Mouse (Mus musculus) midbrain, embryonic 12.5 days (tissue): ENCODE measurements around the gene Adh7. TPM values are rescaled to one million over a fixed set of nuclear protein-coding genes. Genes with fewer than 3 reads are reported as not detected.

Source experiments
- ATAC-seq: fragments of 200-750 bp; cut with Nextera tagmentation; 2 replicates; pipeline ENCODE4 v1.8.0; 2017; ENCODE audit warnings: low read depth, moderate TSS enrichment, moderate library complexity; ENCODE audit not compliant: low FRiP score
- H3K27ac ChIP-seq: fragments of 300-500 bp; sonication (generic); replicated peaks from 2 replicates; pipeline ENCODE4 v1.5.1; 2016; ENCODE audit warnings: mild to moderate bottlenecking
- H3K27me3 ChIP-seq: fragments of 300-500 bp; sonication (generic); 2 replicates; pipeline ENCODE4 v1.6.1; 2016; ENCODE audit warnings: mild to moderate bottlenecking
- H3K36me3 ChIP-seq: fragments of 300-500 bp; sonication (generic); 2 replicates; pipeline ENCODE4 v1.6.1; 2016
- H3K4me1 ChIP-seq: fragments of 300-500 bp; sonication (generic); 2 replicates; pipeline ENCODE4 v1.6.1; 2016
- H3K4me2 ChIP-seq: fragments of 300-500 bp; sonication (generic); replicated peaks from 2 replicates; pipeline ENCODE4 v1.6.1; 2016; ENCODE audit warnings: mild to moderate bottlenecking, moderate library complexity
- H3K4me3 ChIP-seq: fragments of 300-500 bp; sonication (generic); 2 replicates; pipeline ENCODE4 v1.5.1; 2016; ENCODE audit warnings: mild to moderate bottlenecking
- H3K9ac ChIP-seq: fragments of 300-500 bp; sonication (generic); replicated peaks from 2 replicates; pipeline ENCODE4 v1.6.1; 2016; ENCODE audit warnings: mild to moderate bottlenecking, moderate library complexity
- H3K9me3 ChIP-seq: fragments of 300-500 bp; sonication (generic); 2 replicates; pipeline ENCODE4 v1.6.1; 2016; ENCODE audit warnings: mild to moderate bottlenecking
- WGBS: fragments of 180-500 bp; shearing (Covaris S2); methylation state at CpG from one replicate; pipeline ENCODE4 v1.1.7; 2016; 5-methylcytosine and 5-hydroxymethylcytosine counted together
- polyA plus RNA-seq: library from polyadenylated mRNA; unstranded; fragments of >200 nt; fragmentation: Nextera tagmentation; extraction: Ambion mirVana; gene quantifications from 2 replicates; pipeline ENCODE4 v1.2.1, GENCODE M21; 2016

Adh7 gene
- polyA plus RNA-seq, 1 experiment from 2014 or later, result 0.47 TPM

GRCm38 (mm10) chr3:138225331-138225730 is 7.8 kb downstream of the Adh7 start:
- Histone ChIP-seq H3K4me3 (no peak overlapping the region), H3K27me3 (no peaks in the 10 kb centered on the region), H3K4me1 (peaks cover 7% of the 10 kb centered on the region; the same call in 1 of the 2 replicates), H3K4me2 (no peak overlapping the region), H3K9ac (no peak overlapping the region), H3K27ac (no peak overlapping the region), H3K36me3 (no peaks in the 10 kb centered on the region), H3K9me3 (no peaks in the 10 kb centered on the region)
- WGBS, result 65% methylated on average over 7 of the region's 7 CpGs
- ATAC-seq, result no peak

DNA sequence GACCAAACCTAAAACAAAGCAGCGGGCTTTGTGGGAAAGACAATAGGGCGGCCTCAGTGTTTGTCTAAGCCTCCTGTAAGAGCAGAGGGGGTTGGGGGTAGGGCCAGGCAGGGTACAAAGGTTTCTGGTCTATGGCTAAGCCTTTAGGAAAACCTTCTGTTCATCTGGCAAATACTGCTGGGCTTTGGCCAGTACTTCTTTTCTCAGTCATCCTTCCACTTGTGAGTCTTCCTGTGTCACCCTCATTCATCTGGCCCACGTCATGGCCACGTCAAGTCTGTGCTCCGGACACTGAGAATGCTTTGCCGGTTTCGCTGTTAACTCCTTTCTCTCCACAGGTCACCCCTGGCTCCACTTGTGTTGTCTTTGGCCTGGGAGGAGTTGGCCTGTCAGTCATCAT is 8.3 kb downstream of the Adh7 start:
- Histone ChIP-seq H3K9ac (no peak overlapping the region), H3K9me3 (no peaks in the 10 kb centered on the region), H3K27ac (no peak overlapping the region), H3K4me3 (no peak overlapping the region), H3K27me3 (no peaks in the 10 kb centered on the region), H3K4me1 (peaks cover 7% of the 10 kb centered on the region; the same call in 1 of the 2 replicates), H3K4me2 (no peak overlapping the region), H3K36me3 (no peaks in the 10 kb centered on the region)
- ATAC-seq, result no peak
- 30% methylated on average over 7 of the region's 7 CpGs for WGBS

- no peak overlapping the region for H3K9ac ChIP-seq
- H3K27ac ChIP-seq, result no peak overlapping the region
- no peaks in the 10 kb centered on the region for H3K27me3 ChIP-seq
- no peak for ATAC-seq
- H3K36me3 ChIP-seq, result no peaks in the 10 kb centered on the region
- WGBS, result 96% methylated on average over 6 of the region's 6 CpGs
- peaks cover 7% of the 10 kb centered on the region; the same call in 1 of the 2 replicates for H3K4me1 ChIP-seq
- H3K4me2 ChIP-seq, result no peak overlapping the region
- H3K9me3 ChIP-seq, result no peaks in the 10 kb centered on the region
- no peak overlapping the region for H3K4me3 ChIP-seq
Measured at GRCm38 (mm10) chr3:138226476-138226875, 8.9 kb downstream of the Adh7 start.

GRCm38 (mm10) chr3:138227082-138227481 is 9.5 kb downstream of the Adh7 start:
- Histone ChIP-seq H3K4me1 (peaks cover 7% of the 10 kb centered on the region; the same call in 1 of the 2 replicates), H3K27ac (no peak overlapping the region), H3K36me3 (no peaks in the 10 kb centered on the region), H3K4me3 (no peak overlapping the region), H3K9me3 (no peaks in the 10 kb centered on the region), H3K27me3 (no peaks in the 10 kb centered on the region), H3K4me2 (no peak overlapping the region), H3K9ac (no peak overlapping the region)
- 69% methylated on average over 2 of the region's 2 CpGs for WGBS
- no peak for ATAC-seq

DNA sequence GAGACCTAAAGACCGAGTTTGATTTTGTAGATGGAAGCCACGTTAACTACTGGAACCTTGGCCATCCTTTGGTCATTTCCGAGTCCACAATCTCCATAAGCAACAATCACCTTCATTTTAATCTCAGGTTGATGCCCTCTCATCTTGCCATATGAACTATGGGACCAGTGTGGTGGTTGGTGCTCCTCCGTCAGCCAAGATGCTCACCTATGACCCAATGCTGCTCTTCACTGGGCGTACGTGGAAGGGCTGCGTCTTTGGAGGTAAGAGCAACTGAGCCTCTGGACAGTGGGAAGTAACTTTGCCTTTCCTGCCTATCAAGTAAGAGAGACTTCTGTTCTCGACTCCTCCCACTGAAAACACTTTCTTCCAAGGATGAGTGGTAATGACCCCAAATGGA is 10.2 kb downstream of the Adh7 start:
- Histone ChIP-seq H3K36me3 (no peaks in the 10 kb centered on the region), H3K4me1 (peaks cover 7% of the 10 kb centered on the region; the same call in 1 of the 2 replicates), H3K9ac (no peak overlapping the region), H3K27me3 (no peaks in the 10 kb centered on the region), H3K4me2 (no peak overlapping the region), H3K4me3 (no peak overlapping the region), H3K27ac (no peak overlapping the region), H3K9me3 (no peaks in the 10 kb centered on the region)
- ATAC-seq, result no peak
- WGBS, result 94% methylated on average over 8 of the region's 8 CpGs

DNA sequence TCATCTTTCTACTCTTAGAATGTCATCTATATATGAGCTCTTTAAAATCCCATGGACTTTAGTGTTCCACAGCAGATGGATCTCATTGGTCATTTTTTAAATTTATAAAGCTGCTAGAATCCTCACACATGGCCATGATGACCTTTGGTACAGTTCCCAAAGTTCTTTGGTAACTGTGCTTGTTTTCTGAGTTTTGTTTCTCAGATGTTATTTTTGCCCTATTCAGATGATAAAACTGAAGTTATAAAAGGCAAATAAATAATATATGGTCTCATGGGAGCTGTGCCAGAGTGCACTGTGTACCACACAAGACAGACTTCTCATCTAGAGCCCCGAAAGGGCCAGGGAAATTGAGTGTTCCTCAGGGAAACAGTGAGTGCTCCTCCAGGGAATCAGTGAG is 11.9 kb downstream of the Adh7 start:
- peaks cover 7% of the 10 kb centered on the region; the same call in 1 of the 2 replicates for H3K4me1 ChIP-seq
- H3K4me2 ChIP-seq, result no peak overlapping the region
- H3K27me3 ChIP-seq, result no peaks in the 10 kb centered on the region
- H3K4me3 ChIP-seq, result no peak overlapping the region
- ATAC-seq, result no peak
- no peaks in the 10 kb centered on the region for H3K36me3 ChIP-seq
- H3K9me3 ChIP-seq, result no peaks in the 10 kb centered on the region
- 97% methylated on average over 1 of the region's 1 CpGs for WGBS
- H3K9ac ChIP-seq, result no peak overlapping the region
- H3K27ac ChIP-seq, result no peak overlapping the region

DNA sequence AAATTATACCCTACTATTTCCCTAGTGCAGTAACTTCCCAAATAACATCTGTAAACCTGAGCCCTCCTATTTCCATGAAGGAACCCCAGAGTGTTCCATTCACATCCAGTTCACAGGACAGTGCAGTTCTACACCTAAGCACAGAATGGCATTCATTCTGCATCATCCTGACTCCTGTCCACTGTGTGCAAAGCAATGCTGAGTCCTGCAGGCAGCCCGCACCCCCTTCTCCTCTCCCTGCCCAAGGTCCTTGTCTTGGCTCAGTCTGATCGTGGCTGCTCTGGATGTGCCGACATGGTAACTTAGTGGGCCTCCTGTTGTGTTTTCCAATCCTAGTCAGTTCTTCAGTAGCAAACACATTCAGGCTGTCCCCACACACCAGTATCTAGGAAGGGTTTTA is 12.7 kb downstream of the Adh7 start:
- Histone ChIP-seq H3K36me3 (no peaks in the 10 kb centered on the region), H3K4me2 (no peak overlapping the region), H3K9me3 (no peaks in the 10 kb centered on the region), H3K27me3 (no peaks in the 10 kb centered on the region), H3K9ac (no peak overlapping the region), H3K4me1 (peaks cover 7% of the 10 kb centered on the region; the same call in 1 of the 2 replicates), H3K4me3 (no peak overlapping the region), H3K27ac (no peak overlapping the region)
- no peak for ATAC-seq
- WGBS, result 73% methylated on average over 3 of the region's 3 CpGs

DNA sequence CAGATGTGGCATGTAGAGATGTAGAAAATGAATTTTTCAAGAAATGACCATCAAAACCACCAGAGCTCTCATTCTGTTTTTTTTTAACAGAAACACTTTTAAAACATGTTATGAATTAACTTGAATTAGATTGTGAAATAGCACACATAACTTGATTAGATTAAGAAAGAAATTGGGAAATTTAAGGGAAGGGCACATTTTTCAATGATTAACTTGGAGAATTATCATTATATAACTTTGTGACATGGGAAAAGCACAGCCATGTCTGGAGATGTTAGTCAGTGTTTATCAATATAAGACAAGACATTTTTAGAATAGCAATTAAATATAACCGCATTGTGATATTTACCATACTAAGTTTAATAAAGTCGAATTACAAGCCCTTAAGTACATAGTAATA is 14.0 kb downstream of the Adh7 start:
- H3K27ac ChIP-seq, result no peak overlapping the region
- no peaks in the 10 kb centered on the region for H3K27me3 ChIP-seq
- no peak for ATAC-seq
- 78% methylated on average over 2 of the region's 2 CpGs for WGBS
- H3K4me1 ChIP-seq, result no peaks in the 10 kb centered on the region
- no peaks in the 10 kb centered on the region for H3K9me3 ChIP-seq
- no peak overlapping the region for H3K9ac ChIP-seq
- H3K36me3 ChIP-seq, result no peaks in the 10 kb centered on the region
- H3K4me2 ChIP-seq, result no peak overlapping the region
- no peak overlapping the region for H3K4me3 ChIP-seq

GRCm38 (mm10) chr3:138236546-138237163 is 19.1 kb downstream of the Adh7 start:
- Histone ChIP-seq H3K27ac (no peak overlapping the region), H3K4me2 (no peak overlapping the region), H3K4me3 (no peak overlapping the region), H3K4me1 (no peaks in the 10 kb centered on the region), H3K27me3 (no peaks in the 10 kb centered on the region), H3K36me3 (no peaks in the 10 kb centered on the region), H3K9me3 (no peaks in the 10 kb centered on the region), H3K9ac (no peak overlapping the region)
- ATAC-seq, result no peak
- WGBS, result 77% methylated on average over 11 of the region's 11 CpGs

DNA sequence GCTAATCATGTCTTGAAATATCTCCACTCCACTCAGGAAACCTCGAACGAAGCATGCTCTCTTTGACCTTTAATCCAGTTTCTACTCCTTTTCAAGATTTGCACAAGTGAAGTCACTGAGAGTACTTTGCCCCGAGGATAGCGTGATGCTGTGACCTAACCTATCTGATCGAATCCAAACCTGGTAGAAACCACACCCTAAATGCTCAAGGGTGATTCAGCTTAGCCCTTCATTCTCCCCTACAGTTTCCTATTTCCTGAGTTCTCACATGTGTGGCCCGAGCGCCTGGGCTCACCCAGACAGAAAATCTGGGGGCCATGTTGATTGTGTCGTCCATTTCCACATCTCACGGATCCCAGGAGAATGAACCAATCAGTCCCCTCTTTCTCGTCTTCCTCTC is 20.5 kb downstream of the Adh7 start:
- no peak for ATAC-seq
- no peak overlapping the region for H3K27ac ChIP-seq
- no peaks in the 10 kb centered on the region for H3K4me1 ChIP-seq
- H3K4me3 ChIP-seq, result no peak overlapping the region
- no peaks in the 10 kb centered on the region for H3K36me3 ChIP-seq
- no peak overlapping the region for H3K9ac ChIP-seq
- H3K9me3 ChIP-seq, result no peaks in the 10 kb centered on the region
- H3K4me2 ChIP-seq, result no peak overlapping the region
- H3K27me3 ChIP-seq, result no peaks in the 10 kb centered on the region
- WGBS, result 86% methylated on average over 10 of the region's 10 CpGs

GRCm38 (mm10) chr3:138239461-138239860 is 21.9 kb downstream of the Adh7 start:
- Histone ChIP-seq H3K9me3 (no peaks in the 10 kb centered on the region), H3K27ac (no peak overlapping the region), H3K4me1 (no peaks in the 10 kb centered on the region), H3K9ac (no peak overlapping the region), H3K4me2 (no peak overlapping the region), H3K36me3 (no peaks in the 10 kb centered on the region), H3K4me3 (no peak overlapping the region), H3K27me3 (no peaks in the 10 kb centered on the region)
- ATAC-seq, result no peak
- 92% methylated on average over 6 of the region's 6 CpGs for WGBS

- Histone ChIP-seq H3K9ac (no peak overlapping the region), H3K9me3 (no peaks in the 10 kb centered on the region), H3K4me2 (no peak overlapping the region), H3K4me1 (no peaks in the 10 kb centered on the region), H3K36me3 (no peaks in the 10 kb centered on the region), H3K27ac (no peak overlapping the region), H3K4me3 (no peak overlapping the region), H3K27me3 (no peaks in the 10 kb centered on the region)
- ATAC-seq, result no peak
- 88% methylated on average over 3 of the region's 3 CpGs for whole genome bisulfite sequencing
Measured at GRCm38 (mm10) chr3:138240411-138240810, 22.9 kb downstream of the Adh7 start.

- no peaks in the 10 kb centered on the region for H3K4me1 ChIP-seq
Measured at GRCm38 (mm10) chr3:138240942-138241341, 23.4 kb downstream of the Adh7 start.

More at GRCm38 (mm10) chr3:138240942-138241341, 23.4 kb downstream of the Adh7 start:
- Histone ChIP-seq H3K9ac (no peak overlapping the region), H3K9me3 (no peaks in the 10 kb centered on the region), H3K27me3 (no peaks in the 10 kb centered on the region), H3K4me2 (no peak overlapping the region), H3K4me3 (no peak overlapping the region), H3K27ac (no peak overlapping the region), H3K36me3 (no peaks in the 10 kb centered on the region)
- 81% methylated on average over 5 of the region's 5 CpGs for WGBS
- ATAC-seq, result no peak
